Mouse (Mus musculus): ENCODE results near the gene Adamtsl3.

DNA sequence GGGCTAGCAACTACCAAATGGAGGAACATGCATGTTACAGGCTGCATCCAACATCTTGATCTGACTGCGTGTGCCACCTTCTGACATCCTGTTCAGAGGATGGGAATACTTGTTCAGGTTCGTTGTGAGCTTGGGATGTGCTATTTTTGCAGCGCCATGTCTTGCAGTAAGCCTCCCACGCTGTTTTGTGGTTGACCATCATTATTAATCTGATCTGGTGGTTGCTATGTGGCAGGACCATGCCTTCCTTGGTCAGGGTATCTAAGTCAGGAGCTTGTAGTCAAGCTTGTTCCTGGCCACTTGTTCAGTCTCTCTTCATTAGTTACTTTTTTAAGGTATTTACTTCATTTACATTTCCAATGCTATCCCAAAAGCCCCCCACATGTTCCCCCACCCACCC is 24.7 kb downstream of the Adamtsl3 start:
- TF ChIP-seq POLR2A (IDR thresholded peaks at IDR 0.05; ENCODE audit: insufficient read depth, low read depth, low read length) = no peak
- no peak for TF ChIP-seq EP300 (IDR thresholded peaks at IDR 0.05; ENCODE audit: insufficient read depth, low read depth, low read length)

Measured in heart, adult 2 months (tissue).